Mouse (Mus musculus) gastrocnemius, postnatal 36 days (tissue): Measurements from ENCODE around the gene Klc4. TPM values are rescaled to one million over a fixed set of nuclear protein-coding genes. Genes with fewer than 3 reads are reported as not detected.

Experiments
- DNase-seq, 2 experiments: peaks; one replicate each; pipeline ENCODE4 v3.0.0; 2022
- intact Hi-C: fragments of 180-260 bp; cut with DNase I; formaldehyde crosslinking; loops from one replicate; pipeline ENCODE4 v1.15.1; 2025
- total RNA-seq, 2 experiments: library from RNA; stranded (reverse); gene quantifications; 2 replicates each; pipeline ENCODE4 v1.2.3; 2021

Gene Klc4
- total RNA-seq, 2 experiments from 2014 or later = 11.7 to 11.8 TPM

DNA sequence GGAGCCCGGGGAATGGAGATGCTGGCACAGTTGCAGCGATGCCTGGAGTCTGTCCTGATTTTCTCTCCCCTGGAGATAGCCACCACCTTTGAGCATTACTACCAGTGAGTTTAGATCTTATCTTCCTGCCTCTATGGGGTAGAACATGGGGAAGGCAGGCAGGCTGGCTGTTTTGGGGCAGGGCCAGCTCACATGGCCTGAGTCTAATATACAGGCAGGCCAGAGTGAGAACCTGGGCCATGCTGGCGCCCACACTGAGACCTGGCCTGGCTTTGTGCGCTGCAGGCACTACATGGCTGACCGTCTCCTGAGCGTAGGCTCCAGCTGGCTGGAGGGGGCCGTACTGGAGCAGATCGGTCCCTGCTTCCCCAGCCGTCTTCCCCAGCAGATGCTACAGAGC lies 15.5 kb upstream of the Klc4 start:
- intact Hi-C loops = no loop called here
- no peak for DNase-seq

DNA sequence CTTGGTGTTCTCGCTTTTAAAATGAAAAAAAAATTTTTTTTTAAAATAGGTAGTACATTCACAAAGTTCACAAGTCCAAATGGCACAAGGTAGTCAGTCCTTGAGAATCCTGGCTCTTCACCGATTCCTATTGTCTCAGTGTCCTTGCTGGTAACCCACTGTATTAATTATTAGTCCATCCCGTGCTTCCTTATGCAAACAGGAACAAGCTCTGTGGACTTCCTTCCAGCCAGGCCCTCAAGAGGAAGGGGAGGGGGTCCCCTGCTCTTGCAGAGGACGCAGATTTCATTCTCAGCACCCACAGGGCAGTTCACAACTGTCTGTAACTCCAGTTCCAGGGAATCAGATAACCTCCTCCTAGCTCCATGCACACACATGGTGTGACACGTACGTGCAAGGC lies 10.2 kb upstream of the Klc4 start:
- intact Hi-C loops = no loop called here
- no peak for DNase-seq

DNA sequence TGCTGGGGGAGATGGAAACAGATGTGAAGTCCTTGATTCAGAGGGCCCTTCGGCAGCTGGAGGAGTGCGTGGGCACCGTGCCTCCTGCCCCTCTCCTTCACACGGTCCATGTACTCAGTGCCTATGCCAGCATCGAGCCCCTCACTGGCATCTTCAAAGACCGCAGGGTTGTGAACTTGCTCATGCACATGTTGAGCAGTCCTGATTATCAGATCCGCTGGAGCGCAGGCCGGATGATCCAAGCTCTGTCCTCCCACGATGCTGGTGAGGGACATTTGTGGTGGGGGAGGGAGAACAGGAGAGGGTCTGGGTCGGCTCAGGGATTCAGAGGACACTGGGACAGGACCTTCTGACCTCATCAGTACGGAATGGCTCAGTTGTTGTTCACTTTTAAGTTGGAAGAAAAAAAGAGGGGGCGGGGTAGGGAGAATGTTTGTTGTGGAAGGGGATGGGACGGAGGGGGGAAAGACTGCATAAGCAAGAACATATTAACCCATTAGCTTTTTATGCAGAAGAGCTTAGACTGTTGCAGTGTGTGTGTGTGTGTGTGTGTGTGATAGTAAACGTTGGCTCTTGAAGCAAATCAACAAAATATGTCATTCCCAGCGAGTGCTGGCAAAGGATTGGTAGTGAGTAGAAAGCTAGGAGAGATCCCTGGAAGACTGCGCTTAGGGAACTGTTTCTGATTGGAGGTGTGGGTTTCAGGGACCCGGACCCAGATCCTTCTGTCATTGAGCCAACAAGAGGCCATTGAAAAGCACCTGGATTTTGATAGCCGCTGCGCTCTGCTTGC lies 6.1 kb upstream of the Klc4 start:
- intact Hi-C loops = no loop called here
- DNase-seq = no peak

DNA sequence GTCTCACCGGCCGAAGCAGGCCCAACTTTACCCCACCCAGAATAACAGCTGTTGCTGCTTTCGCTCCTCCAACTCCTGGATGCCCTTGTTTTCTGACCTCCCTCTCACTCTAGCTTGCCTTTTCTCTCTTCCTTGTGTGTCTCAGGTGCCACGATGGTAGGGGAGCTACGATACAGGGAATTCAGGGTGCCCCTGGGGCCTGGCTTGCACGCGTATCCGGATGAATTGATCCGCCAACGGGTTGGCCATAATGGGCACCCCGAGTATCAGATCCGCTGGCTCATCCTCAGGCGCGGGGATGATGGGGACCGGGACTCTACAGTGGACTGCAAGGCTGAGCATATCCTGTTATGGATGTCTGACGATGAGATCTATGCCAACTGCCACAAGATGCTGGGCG lies 5.5 kb upstream of the Klc4 start:
- no peak for DNase-seq
- intact Hi-C loops = no loop called here

DNA sequence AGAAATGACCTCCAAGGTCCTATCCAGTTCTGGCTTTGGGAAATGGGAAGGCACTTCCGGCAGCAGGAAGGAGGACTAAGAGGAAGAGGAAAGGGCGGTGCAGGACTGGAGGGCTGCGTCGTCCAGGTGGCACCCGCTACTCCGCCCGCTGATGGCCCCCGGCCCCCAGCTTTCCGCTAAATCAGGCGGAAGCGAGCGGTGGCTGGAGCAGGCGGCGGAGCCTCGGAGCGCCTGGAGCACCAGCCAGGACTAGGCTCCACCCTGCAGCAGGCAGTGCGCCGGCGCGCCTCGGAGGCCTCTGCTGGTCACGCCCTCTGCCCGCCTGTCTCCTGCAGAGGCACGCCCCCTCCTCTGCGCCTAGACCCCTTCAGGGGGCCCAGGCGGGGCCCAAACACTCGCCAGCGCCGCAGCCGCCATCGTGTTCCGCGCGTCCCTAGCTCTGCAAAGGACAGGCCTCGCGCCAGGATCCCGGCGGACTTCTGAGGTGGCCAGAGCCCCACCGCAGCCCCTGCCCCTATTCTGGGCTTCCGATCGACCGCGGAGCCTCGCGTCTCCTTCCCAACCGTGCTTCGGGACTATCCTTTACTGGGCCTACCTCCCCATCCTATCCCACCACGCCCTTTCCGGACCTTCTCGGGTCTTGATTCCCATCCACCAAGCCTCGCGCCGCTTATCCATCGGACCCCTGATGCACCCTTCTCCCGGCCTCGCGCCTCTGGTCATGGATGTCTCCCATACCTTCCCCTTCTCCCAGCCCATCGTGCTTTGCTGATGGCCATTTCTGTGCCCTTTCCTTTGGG lies 4.6 kb upstream of the Klc4 start, which contains the start of gene Cul7:
Gene Cul7 (plus strand): TSS at position 106 of the 800 bp plus-strand sequence.
- intact Hi-C loops = no loop called here
- peak; percentile 84 to 91 for DNase-seq

DNA sequence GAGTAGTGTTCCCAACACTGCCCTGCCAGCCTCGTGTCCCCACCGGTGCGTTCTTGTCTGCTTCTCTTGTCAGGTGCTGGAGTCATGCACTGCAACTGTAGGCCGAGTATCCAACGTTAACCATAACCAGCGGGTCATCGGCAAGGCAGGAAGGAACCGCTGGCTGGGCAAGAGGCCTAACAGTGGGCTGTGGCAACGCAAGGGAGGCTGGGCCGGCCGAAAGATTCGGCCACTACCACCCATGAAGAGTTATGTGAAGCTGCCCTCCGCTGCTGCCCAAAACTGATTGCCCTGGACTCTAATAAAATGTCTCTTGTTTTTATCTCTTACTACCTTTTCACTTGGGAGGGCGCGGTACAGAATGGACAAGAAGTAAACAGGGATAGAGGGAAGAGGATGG lies 4.0 kb upstream of the Klc4 start:
- no peak for DNase-seq
- intact Hi-C loops = no loop called here

DNA sequence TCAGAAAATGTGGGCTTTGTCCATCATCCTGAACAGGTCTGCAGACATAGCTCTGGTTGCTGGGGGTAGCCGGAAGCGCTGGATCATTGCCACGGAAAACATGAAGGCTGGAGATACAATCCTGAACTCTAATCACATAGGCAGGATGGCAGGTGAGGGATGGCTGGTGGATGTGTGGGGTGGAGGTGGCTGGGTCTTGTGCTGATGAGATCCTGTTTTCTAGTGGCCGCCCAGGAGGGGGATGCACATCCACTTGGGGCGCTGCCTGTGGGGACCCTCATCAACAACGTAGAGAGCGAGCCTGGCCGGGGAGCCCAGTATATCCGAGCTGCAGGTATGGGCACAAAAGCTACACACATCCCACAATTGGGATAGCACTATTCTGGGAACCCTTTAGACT lies 2.6 kb upstream of the Klc4 start:
- DNase-seq = no peak
- intact Hi-C loops = no loop called here

DNA sequence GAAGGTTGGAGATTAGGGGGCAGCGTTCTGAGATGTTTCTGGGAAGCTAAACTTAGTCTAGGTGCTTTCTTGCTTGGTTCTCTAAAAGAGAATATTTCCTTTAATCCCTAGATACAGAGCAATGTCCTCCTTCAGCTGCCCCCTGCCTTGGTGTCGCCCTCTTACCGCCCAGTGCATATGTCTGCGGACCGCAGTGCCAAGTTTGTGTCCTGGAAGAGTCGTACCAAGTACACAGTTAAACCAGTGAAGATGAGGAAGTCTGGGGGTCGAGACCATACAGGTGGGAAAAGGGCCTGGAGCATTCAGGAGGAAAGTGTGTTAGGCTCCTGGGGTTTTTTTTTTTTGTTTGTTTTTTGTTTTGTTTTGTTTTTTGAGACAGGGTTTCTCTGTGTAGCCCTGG lies 1.5 kb upstream of the Klc4 start:
- intact Hi-C loops = no loop called here
- DNase-seq = no peak

DNA sequence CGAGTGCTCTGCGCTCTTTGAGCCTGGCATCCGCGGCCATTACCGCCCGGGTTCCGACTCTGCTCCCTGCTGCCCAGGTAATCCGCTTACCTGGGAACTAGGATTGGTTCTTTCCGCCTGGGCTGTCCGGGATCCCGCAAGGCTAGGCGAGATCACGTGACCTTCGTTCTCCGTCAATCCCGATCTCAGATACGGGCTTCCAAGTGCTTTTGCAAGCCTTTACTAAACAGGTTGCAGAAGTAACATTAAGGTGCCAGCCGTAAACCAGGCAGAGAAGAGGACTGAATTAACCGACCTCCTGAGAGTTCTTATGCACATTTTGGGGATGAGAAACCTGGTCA lies 470 bp upstream of the Klc4 start:
- no peak for DNase-seq
- intact Hi-C loops = no loop called here

DNA sequence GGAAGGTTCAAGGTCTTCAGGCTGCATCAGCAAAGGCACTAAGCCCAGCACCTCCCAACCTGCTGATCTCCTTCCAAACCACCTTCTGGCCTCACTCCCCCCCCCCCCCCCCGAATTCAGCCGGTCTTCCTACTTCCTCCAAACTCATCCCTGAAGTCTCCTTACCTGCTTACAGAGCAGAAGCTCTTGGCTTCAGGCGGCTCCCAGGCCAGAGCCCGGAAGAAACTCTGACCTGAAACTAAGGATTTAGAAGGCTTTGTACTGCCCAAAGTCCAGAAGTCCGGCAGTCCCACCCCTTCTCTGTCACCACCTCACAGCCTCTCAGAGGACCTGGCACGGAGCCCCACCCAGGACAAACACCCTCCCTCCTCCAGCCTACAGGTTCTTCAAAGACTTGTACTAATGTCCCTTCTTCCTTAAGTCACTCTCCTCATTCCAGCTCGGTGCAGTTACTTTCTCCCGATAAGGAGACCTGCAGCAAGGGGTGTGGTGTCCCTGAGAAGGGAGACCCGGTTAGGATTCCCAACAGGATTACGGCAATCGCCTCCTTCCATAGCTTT lies 826 bp downstream of the Klc4 start:
- intact Hi-C loops = loop anchor here (5.0 kb wide), 1 partner anchor 77 kb away; no protein-coding TSS in a partner anchor
- DNase-seq = no peak

DNA sequence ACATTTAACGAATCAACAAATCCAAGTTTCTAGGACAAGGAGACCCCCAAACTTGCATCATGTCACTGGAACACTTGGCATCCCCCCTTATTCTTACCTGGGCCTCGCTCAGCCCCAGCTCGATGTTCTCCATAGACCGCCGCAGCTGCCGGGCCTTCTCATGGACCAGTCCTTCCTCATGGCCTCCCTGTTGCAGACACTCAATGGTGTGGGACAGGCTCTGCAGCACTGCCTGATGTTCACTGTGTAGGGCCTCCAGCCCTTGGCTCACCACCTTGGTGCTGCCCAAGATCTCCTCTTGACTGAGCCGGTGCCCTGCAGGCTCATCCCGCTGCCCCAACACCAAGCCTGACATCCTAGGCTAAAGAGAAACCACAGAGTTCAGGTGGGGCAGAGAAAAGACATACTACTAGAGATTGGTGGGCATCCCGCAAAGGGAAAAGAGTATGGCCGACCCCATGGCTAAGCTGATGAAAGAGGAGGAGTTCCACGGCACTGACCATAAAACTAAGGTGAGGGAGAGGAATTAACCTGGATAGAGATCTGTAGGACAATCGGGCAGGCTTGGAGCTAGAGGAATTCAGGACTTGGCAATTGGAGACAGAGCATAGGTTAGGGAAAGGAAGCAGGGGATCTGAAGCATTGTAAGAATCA lies 1.5 kb downstream of the Klc4 start:
- DNase-seq = no peak
- intact Hi-C loops = loop anchor here (5.0 kb wide), 1 partner anchor 78 kb away; no protein-coding TSS in a partner anchor

DNA sequence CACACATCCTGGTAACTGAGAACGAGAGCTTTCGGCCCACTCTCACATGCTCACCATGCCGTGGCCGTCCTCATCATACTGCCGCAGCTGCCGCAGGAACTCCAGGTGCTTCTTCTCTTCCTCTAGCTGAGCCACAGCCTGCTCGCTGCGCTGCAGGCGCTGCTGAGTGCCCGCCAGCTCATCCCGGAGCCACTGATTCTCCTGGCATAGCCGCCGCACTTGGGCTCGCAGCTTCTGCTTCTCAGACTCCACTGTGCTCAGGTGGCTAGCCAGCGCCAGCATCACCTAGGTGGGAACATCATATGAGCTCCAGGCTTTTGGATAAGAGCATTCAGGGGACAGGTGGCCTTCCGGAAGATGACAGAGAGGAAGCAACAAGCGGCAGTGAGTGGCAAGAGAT lies 3.8 kb downstream of the Klc4 start:
- no peak for DNase-seq
- intact Hi-C loops = loop anchor here (5.0 kb wide), 1 partner anchor 80 kb away; no protein-coding TSS in a partner anchor

DNA sequence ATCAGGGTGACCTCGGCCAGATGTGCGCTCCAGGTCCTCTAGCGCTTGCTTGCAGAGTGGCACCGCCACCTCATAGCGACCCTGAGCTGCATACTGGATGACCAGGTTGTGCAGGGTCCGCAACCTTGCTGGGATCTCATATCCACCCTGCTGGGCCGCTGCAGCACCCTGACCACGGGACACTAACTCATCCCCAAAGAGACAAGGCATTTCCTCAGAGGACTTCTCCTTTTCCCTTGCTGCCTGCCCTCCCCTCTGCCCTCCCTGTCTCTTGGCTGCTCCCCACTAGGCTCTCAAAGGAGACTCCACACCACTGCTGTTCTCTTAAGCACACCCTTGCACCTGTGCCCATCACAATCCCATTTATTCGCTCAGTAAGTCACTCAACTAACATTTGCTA lies 5.9 kb downstream of the Klc4 start:
- intact Hi-C loops = loop anchor here (5.0 kb wide), 2 partner anchors 78 to 82 kb away; no protein-coding TSS in a partner anchor
- DNase-seq = no peak

DNA sequence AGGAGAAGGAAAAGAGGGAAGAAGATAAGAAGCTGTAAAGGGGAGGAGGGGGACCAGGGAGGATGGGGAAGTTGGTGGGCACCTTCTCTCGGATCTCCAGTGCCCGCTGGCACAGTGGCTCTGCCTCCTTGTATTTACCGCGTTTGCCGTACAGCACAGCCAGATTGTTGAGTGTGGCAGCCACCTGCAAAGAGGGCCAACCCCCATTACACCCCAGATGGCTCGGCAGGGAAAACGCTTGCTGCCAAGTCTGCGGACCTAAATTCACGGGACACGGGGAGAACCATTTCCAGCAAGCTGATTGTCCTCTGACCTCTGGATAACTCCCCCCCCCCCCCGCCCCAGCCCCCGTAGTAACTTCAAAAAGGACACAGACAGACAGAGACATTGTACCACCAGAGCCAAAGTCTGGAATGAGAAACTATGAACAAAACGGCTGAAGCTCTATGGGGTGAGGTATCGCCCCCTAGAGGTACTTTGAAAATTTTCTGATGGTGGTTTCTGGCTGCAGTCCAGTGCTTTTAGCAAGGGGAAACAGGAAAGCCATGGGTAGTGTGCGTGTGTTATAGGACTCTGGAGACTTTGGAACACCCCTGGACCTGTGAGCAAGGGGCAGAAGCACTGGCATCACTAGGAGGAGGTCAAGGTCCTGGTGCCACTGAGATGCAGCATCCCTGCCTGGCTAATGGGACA lies 8.8 kb downstream of the Klc4 start:
- intact Hi-C loops = loop anchor here (2.0 to 5.0 kb wide), 2 partner anchors 75 to 110 kb away; no protein-coding TSS in a partner anchor
- DNase-seq = no peak

DNA sequence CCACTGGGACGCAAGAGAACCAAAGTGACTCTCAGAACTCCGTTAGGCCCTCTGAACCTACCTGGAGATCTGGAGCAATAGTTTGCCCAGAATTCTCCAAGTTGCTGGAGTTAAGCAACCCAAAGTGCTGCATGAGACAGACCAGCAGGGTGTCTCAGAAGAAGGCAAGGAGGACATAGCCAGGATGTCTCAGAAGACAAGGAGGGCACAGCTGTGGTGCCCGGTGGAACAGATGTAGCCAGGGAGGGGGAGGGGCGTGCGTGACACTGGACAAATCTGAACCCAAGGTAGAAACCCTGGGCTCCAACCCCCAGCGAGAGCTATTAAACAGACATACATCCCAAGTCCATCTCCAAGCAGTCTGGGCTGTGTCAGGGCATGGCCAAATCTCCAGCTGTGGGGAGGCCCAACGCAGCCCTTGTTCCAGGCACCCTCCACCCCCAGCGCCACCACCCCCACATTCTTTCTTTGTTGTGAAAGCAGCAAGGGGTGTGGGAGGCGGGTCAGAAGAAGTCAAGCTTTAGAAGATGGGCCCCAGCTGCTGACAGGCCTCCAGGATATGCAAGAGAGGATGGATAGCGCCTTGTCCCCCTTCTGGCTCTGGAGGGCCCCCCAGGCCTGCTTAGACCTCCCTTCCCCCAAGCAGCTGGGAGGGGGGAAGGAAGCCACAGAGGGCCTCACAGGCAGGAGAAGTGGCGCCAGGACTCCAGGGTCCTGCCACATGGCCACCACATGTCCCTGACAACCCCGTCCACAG lies 16.0 kb downstream of the Klc4 start:
- intact Hi-C loops = no loop called here
- DNase-seq = no peak

DNA sequence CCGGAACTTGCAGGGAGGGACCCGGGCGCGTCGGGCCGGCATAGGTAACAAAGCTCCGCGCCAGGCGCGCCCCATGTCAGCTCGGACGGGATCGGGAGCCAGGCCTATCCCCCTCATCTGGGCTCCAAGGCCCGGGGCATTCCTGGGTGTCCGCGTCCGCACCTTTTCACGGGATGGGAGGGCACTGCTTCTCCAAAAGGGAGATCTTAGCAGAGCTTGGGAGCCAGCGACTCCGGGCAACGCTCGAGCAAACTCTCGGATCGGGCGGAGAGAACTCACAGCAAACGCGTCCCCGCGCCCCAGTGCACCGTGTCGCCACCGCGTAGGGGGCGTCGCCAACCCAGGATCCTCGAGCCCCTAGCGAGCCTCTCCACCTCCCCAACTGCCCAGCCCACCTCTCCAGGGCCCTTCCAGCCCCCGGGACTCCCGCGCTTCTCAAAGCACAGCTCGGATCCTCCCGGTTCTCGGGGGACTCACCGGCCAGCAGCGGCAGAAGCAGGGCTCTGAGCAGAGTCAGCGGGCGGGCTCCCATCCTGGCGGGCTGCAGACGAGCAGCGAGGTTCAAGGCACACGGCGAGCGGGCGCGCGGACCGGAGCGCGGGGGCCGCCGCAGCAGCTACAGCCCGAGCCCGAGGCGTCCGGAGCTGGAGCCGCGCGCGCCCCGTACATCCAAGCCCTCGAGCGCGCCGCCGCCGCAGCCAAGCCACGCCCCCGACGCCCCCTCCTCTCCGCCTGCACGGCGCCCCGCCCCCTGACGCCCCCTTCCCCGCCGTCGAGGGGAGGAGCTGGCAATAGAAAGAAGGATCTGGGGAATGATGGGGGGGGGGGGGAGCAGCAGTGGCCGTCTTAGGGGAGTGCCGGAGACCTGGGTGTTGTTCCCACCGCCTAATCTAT lies 16.8 kb downstream of the Klc4 start, which contains the start of gene Ptk7:
Gene Ptk7 (minus strand): TSS at position 714 of the 894 bp plus-strand sequence.
- no peak for DNase-seq
- intact Hi-C loops = no loop called here

DNA sequence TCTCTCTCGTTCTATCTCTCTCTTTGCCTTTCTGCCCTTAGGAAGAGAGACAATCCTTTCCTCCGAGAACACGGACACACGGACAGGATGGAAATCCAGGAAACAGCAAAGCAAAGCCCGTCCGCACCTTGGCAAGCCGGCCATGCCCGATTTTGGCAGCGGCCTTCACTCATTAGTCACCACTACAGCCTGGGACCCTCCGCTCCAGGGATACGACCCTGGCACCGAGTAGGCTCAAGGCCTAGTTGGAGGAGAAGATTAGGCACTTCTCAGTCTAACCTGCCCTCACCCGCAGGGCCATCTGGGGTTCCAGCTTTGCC lies 17.4 kb downstream of the Klc4 start:
- no peak for DNase-seq
- intact Hi-C loops = no loop called here

DNA sequence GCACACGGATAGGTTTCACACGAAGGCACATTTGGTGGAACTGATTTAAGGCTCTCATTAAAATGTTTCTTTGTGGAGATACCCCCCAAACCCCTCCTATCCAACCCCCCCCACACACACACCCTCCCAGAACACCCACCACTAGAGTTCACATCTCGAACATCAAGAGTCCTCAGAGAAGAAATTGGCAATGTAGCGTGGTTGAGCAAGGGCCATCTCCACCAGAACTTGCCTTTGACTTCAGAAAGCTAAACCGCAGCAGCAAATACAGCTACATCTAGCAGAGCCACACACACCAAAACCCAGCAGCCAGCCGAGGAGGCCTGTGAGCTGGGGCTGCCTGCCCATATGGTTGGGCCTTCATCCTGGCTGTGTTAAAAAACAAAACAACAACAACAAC lies 18.4 kb downstream of the Klc4 start:
- intact Hi-C loops = no loop called here
- DNase-seq = no peak

DNA sequence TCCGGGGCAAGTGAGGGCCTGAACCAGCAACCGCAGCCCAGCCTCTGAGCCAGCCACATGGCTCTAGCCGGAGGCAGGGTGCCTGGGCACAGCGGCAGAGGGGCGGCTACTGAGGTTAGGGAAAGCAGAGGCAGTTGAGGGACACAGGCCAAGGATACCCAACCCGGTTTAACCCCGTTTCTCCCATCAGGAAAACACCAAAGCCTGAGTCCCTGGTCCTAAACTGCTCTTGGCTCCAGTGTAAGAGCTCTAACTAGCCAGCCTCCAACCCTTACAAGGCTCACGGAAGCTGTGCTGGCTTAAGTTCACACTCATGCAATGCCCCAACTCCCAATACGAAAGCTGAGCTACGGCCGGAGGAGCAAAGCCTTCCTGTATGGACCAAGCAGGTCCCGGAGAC lies 21.2 kb downstream of the Klc4 start:
- intact Hi-C loops = no loop called here
- no peak for DNase-seq
